Mouse (Mus musculus) mouse embryonic stem cell (cell line): ENCODE measurements around the gene Etnk2.

ENCODE experiments used
- in situ Hi-C, 2 experiments: fragments of 300-500 bp; cut with MboI; formaldehyde crosslinking; loops; 1 replicate in 1 of 2; 3 replicates in 1 of 2; pipeline ENCODE4 v1.14.3; 2019 to 2020; ENCODE audit warnings: low sequenced_read_pairs in 2 of 2, low pct_unique_long_range_greater_than_20kb in 1 of 2, mixed read lengths in 1 of 2; ENCODE audit not compliant: unreplicated experiment in 1 of 2

Gene Etnk2

GRCm38 (mm10) chr1:133347226-133347625, 16.1 kb upstream of the Etnk2 start:
- in situ Hi-C loops = no loop called here

GRCm38 (mm10) chr1:133347693-133348520, 15.5 kb upstream of the Etnk2 start:
- in situ Hi-C loops = no loop called here

GRCm38 (mm10) chr1:133350210-133350609, 13.2 kb upstream of the Etnk2 start, which contains the start of gene Ren1:
Gene Ren1 (plus strand): TSS chr1:133350510.
- in situ Hi-C loops = loop anchor here (5.0 to 10.0 kb wide), 2 partner anchors 33 to 305 kb away; partner anchors contain the start of gene Pik3c2b (in 1 of the 2)

GRCm38 (mm10) chr1:133351762-133352161, 11.6 kb upstream of the Etnk2 start:
- in situ Hi-C loops = loop anchor here (5.0 to 10.0 kb wide), 2 partner anchors 34 to 307 kb away; partner anchors contain the start of gene Pik3c2b (in 1 of the 2)

- in situ Hi-C loops = loop anchor here (5.0 to 10.0 kb wide), 2 partner anchors 36 to 309 kb away; partner anchors contain the start of gene Pik3c2b (in 1 of the 2)
Observed at GRCm38 (mm10) chr1:133353371-133353809, 10.0 kb upstream of the Etnk2 start.

GRCm38 (mm10) chr1:133355469-133355868, 7.9 kb upstream of the Etnk2 start:
- in situ Hi-C loops = loop anchor here (5.0 to 10.0 kb wide), 3 partner anchors 173 to 311 kb away; partner anchors contain the start of gene Pik3c2b (in 1 of the 2)

GRCm38 (mm10) chr1:133355912-133356311, 7.5 kb upstream of the Etnk2 start:
- in situ Hi-C loops = loop anchor here (5.0 to 10.0 kb wide), 3 partner anchors 174 to 311 kb away; partner anchors contain the start of gene Pik3c2b (in 1 of the 2)

- in situ Hi-C loops = loop anchor here (5.0 to 10.0 kb wide), 3 partner anchors 174 to 312 kb away; partner anchors contain the start of gene Pik3c2b (in 1 of the 2)
Observed at GRCm38 (mm10) chr1:133356330-133356729, 7.0 kb upstream of the Etnk2 start.

- in situ Hi-C loops = no loop called here
Observed at GRCm38 (mm10) chr1:133361006-133361405, 2.4 kb upstream of the Etnk2 start.

- in situ Hi-C loops = no loop called here
Observed at GRCm38 (mm10) chr1:133362103-133362502, 1.3 kb upstream of the Etnk2 start.

GRCm38 (mm10) chr1:133364022-133364630, 754 bp downstream of the Etnk2 start:
- in situ Hi-C loops = no loop called here

GRCm38 (mm10) chr1:133364890-133365289, 1.5 kb downstream of the Etnk2 start:
- in situ Hi-C loops = no loop called here

- in situ Hi-C loops = no loop called here
Observed at GRCm38 (mm10) chr1:133366951-133367605, 3.7 kb downstream of the Etnk2 start.

- in situ Hi-C loops = no loop called here
Observed at GRCm38 (mm10) chr1:133367606-133368488, 4.5 kb downstream of the Etnk2 start.

GRCm38 (mm10) chr1:133368644-133369043, 5.3 kb downstream of the Etnk2 start:
- in situ Hi-C loops = no loop called here

- in situ Hi-C loops = no loop called here
Observed at GRCm38 (mm10) chr1:133370352-133370751, 7.0 kb downstream of the Etnk2 start.

GRCm38 (mm10) chr1:133371431-133371830, 8.1 kb downstream of the Etnk2 start:
- in situ Hi-C loops = no loop called here

- in situ Hi-C loops = no loop called here
Observed at GRCm38 (mm10) chr1:133372113-133372512, 8.7 kb downstream of the Etnk2 start.
